8 mouse cellular contexts compared by ENCODE assay signal in the genomic region with DNA sequence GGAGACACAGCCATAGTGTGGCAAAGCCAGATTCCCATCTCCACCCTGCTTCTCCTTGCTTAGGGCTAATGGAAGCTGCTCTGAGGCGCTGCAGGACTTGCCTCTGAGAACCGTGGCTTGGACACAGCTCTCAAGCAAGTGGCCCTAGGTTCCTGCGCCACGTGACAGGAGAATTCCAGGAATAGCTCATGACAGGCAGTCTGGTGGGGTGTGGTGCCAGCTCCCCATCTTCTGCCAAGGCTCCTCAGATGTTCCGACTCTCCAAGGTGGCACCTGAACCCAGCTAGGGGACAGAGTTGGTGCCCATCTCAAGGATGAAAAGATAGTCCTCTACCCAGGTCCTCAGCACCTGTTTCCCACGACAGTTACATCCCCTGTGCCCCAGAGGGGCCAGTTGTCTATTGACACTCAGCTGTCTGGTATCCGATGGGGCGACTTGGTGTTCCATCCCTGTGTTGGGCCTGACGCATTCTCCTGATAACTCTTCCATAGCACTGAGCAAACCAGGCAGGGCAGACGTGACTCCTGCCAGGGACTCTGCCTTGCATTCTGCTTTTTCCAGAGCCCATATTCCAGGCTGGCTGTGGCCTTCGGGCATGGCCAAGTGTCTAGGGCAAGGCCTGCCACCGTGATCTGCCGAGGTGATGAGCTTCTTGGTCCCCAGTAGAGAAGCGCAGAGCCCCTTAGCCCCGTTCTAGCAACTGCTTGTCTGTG. TPM values are rescaled to one million over a fixed set of nuclear protein-coding genes. Genes with fewer than 3 reads are reported as not detected.
DNase-seq lines count a peak whose midpoint lies in the region; ATAC-seq lines count a peak whose summit lies in the region.

No protein-coding gene starts in this region.

- no peak overlapping the region for H3K9ac ChIP-seq in stomach, embryonic 15.5 days

- 65% methylated on average over 15 of the region's 15 CpGs for WGBS in stomach, embryonic 15.5 days

- H3K27me3 ChIP-seq in stomach, embryonic 15.5 days (replicated peaks) = no peaks in the 10 kb centered on the region

- ATAC-seq in frontal cortex, adult (ENCODE audit: low TSS enrichment) = peak; percentile 18
- no peak for ATAC-seq in stomach, embryonic 15.5 days (ENCODE audit: insufficient read depth, low FRiP score, low read depth)

- intact Hi-C loops in heart, postnatal 10 days (cut with DNase I) = no loop called here

- no peak overlapping the region for H3K4me3 ChIP-seq in stomach, embryonic 15.5 days (replicated peaks)

- H3K4me1 ChIP-seq in stomach, embryonic 15.5 days = peaks cover 51% of the 10 kb centered on the region

- DNase-seq in frontal cortex, postnatal 25 days (ENCODE audit: low spot score in 2 of 2) = no peak
- peak; percentile 65 for DNase-seq in right cerebral cortex, adult 18-20 months
- DNase-seq in right cerebral cortex, postnatal 25 days = no peak
- DNase-seq in heart, postnatal 10 days = peak; percentile 74 to 77
- no peak for DNase-seq in layer of hippocampus, adult 9-10 months (ENCODE audit: low spot score)
- DNase-seq in spleen, postnatal 36 days (ENCODE audit: low spot score in 2 of 2) = no peak

- H3K27ac ChIP-seq in stomach, embryonic 15.5 days = peak overlapping the region; percentile 87

- H3K9me3 ChIP-seq in stomach, embryonic 15.5 days = no peaks in the 10 kb centered on the region

- H3K36me3 ChIP-seq in stomach, embryonic 15.5 days = no peaks in the 10 kb centered on the region

- peak overlapping the region; percentile 19; the same call in 1 of the 2 replicates for H3K4me2 ChIP-seq in stomach, embryonic 15.5 days

RNA-seq across cellular contexts. Expression of gene Abtb1, which starts 54.9 kb away (rescaled TPM):
- total RNA-seq in heart, postnatal 10 days (2021) = 10 to 100 TPM; 18.7 to 21.0 TPM
- polyA plus RNA-seq in stomach, embryonic 15.5 days (2015; fragmentation: Nextera tagmentation; extraction: Ambion mirVana) = 29.8 and 31.5 TPM in 2 replicates

Comparison
In these comparisons a context has a peak if more than half of its experiments do, and no peak if none do; other contexts are left out.
1. DNase-seq: peak in right cerebral cortex, adult 18-20 months (single experiment) and heart, postnatal 10 days (2 of 2); none in frontal cortex, postnatal 25 days (0 of 2), right cerebral cortex, postnatal 25 days (single experiment), layer of hippocampus, adult 9-10 months (single experiment) and spleen, postnatal 36 days (0 of 2).